Mouse (Mus musculus) hindbrain, embryonic 11.5 days (tissue): ENCODE measurements at regions not wholly inside any gene's neighbourhood (a gene's known extent, or its start where the extent isn't known, plus 50 kb on each side); places are given as distances from the start of the nearest gene placed in this dataset.
A peak's percentile ranks its signal among the peaks of the same experiment; 100 is the strongest.

ENCODE experiments used
- ATAC-seq: fragments of 200-750 bp; cut with Nextera tagmentation; 2 replicates; pipeline ENCODE4 v1.8.0; 2017; ENCODE audit warnings: mild to moderate bottlenecking, moderate TSS enrichment, moderate library complexity; ENCODE audit not compliant: low FRiP score
- DNase-seq: peaks from one replicate; pipeline ENCODE4 v3.0.0-alpha.2; 2015; ENCODE audit warnings: low spot score
- H3K27ac ChIP-seq: fragments of 300-500 bp; sonication (generic); 2 replicates; pipeline ENCODE4 v1.5.1; 2014; ENCODE audit warnings: mild to moderate bottlenecking, low read depth, low read length
- H3K27me3 ChIP-seq: fragments of 300-500 bp; sonication (generic); 2 replicates; pipeline ENCODE4 v1.6.1; 2014; ENCODE audit warnings: mild to moderate bottlenecking, low read length, moderate library complexity, mixed read lengths; ENCODE audit not compliant: control insufficient read depth, insufficient read depth
- H3K36me3 ChIP-seq: fragments of 300-500 bp; sonication (generic); 2 replicates; pipeline ENCODE4 v1.6.1; 2014; ENCODE audit warnings: mild to moderate bottlenecking, low read length, moderate library complexity, mixed read lengths; ENCODE audit not compliant: control insufficient read depth, insufficient read depth
- H3K4me1 ChIP-seq: fragments of 300-500 bp; sonication (generic); replicated peaks from 2 replicates; pipeline ENCODE4 v1.6.1; 2014; ENCODE audit warnings: low read length, mixed read lengths; ENCODE audit not compliant: control insufficient read depth, insufficient read depth
- H3K4me2 ChIP-seq: fragments of 300-500 bp; sonication (generic); replicated peaks from 2 replicates; pipeline ENCODE4 v1.6.1; 2014; ENCODE audit warnings: mild to moderate bottlenecking, low read depth, low read length
- H3K4me3 ChIP-seq: fragments of 300-500 bp; sonication (generic); 2 replicates; pipeline ENCODE4 v1.5.1; 2014; ENCODE audit warnings: low read depth, low read length
- H3K9ac ChIP-seq: fragments of 300-500 bp; sonication (generic); 2 replicates; pipeline ENCODE4 v1.6.1; 2014; ENCODE audit warnings: low read depth, low read length
- H3K9me3 ChIP-seq: fragments of 300-500 bp; sonication (generic); 2 replicates; pipeline ENCODE4 v1.6.1; 2016; ENCODE audit warnings: low read length; ENCODE audit not compliant: control insufficient read depth
- WGBS: fragments of 180-500 bp; shearing (Covaris S2); extraction: QIAGEN DNeasy Blood & Tissue Kit; methylation state at CpG from one replicate; pipeline ENCODE4 v1.1.7; 2014; 5-methylcytosine and 5-hydroxymethylcytosine counted together

GRCm38 (mm10) chr9:100022035-100022434 is 146.1 kb upstream of the Sox14 start:
- H3K4me1 ChIP-seq, result no peaks in the 10 kb centered on the region
- ATAC-seq, result no peak
- H3K27ac ChIP-seq, result no peak overlapping the region
- no peaks in the 10 kb centered on the region for H3K9me3 ChIP-seq
- H3K36me3 ChIP-seq, result no peaks in the 10 kb centered on the region
- no peak overlapping the region for H3K9ac ChIP-seq
- DNase-seq, result no peak
- H3K4me2 ChIP-seq, result no peak overlapping the region
- H3K4me3 ChIP-seq, result no peak overlapping the region
- 76% methylated on average over 3 of the region's 3 CpGs for WGBS
- H3K27me3 ChIP-seq, result no peaks in the 10 kb centered on the region

- Histone ChIP-seq H3K9me3 (no peaks in the 10 kb centered on the region), H3K27me3 (no peaks in the 10 kb centered on the region), H3K9ac (no peak overlapping the region), H3K4me1 (no peaks in the 10 kb centered on the region), H3K4me2 (peak overlapping the region; percentile 58; the same call in 1 of the 2 replicates), H3K36me3 (no peaks in the 10 kb centered on the region), H3K4me3 (no peak overlapping the region), H3K27ac (no peak overlapping the region)
- DNase-seq, result peak; percentile 39
- 43% methylated on average over 8 of the region's 8 CpGs for WGBS
- 0 out of 2 replicates have a peak, but pooled peaks have one; percentile 27 for ATAC-seq
Observed at GRCm38 (mm10) chr9:99995204-99995603, 119.2 kb upstream of the Sox14 start.

DNA sequence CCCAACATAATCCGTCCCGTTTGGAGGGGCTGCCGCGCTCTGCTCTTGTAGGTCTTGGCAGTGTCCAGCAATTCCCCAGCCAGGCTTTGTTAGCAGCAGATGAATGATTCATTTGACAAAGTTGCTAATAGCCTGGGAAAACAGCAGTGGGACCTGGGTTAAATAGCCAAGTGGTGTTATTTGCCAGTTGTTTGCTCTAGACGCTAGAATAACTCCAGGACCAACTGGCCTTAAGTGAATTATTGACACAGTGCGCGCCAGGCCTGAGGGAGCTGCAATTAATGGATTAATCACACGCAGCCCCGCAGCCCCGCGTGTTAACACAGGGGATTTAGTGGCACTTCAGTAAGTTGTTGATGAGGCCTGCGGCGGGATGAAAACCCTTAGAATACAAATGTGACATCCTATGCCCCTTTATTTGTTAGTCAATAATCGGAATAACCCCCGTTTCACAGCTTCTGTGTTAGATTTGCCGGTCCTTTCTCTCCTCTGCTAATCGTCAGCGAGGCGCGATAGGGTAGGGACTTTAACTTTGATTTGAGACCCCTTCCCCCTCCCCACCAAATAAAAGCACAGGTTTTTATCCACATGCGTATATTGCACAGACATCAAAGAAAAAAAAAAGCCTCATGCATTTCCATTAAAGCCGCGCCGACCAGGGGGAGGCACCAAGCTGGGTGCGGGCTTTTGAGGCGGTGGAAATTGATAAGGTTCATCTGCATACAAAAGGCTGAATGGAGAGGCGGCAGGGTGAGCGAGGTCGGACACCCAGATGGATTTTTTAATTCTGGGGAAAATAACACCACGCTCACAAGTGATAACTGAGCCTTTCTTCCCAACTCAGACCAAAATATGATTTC is 118.5 kb upstream of the Sox14 start:
- DNase-seq, result peak; percentile 64
- H3K4me3 ChIP-seq, result peak overlapping the region; percentile 24
- no peak overlapping the region; the same call in 1 of the 2 replicates for H3K27ac ChIP-seq
- peak overlapping the region; percentile 58 for H3K4me2 ChIP-seq
- no peaks in the 10 kb centered on the region for H3K27me3 ChIP-seq
- WGBS, result under 1% methylated on average over 30 of the region's 30 CpGs
- no peaks in the 10 kb centered on the region for H3K4me1 ChIP-seq
- no peaks in the 10 kb centered on the region for H3K36me3 ChIP-seq
- H3K9me3 ChIP-seq, result no peaks in the 10 kb centered on the region
- ATAC-seq, result peak; percentile 66
- peak overlapping the region; percentile 37; the same call in 1 of the 2 replicates for H3K9ac ChIP-seq

- Histone ChIP-seq H3K9me3 (no peaks in the 10 kb centered on the region), H3K4me3 (no peak overlapping the region), H3K27me3 (no peaks in the 10 kb centered on the region), H3K9ac (no peak overlapping the region), H3K36me3 (no peaks in the 10 kb centered on the region), H3K4me1 (no peaks in the 10 kb centered on the region), H3K27ac (no peak overlapping the region), H3K4me2 (no peak overlapping the region)
- ATAC-seq (no peak), DNase-seq (no peak)
- WGBS, result 5% methylated on average over 1 of the region's 1 CpGs
Observed at GRCm38 (mm10) chr9:99987376-99987775, 111.4 kb upstream of the Sox14 start.

DNA sequence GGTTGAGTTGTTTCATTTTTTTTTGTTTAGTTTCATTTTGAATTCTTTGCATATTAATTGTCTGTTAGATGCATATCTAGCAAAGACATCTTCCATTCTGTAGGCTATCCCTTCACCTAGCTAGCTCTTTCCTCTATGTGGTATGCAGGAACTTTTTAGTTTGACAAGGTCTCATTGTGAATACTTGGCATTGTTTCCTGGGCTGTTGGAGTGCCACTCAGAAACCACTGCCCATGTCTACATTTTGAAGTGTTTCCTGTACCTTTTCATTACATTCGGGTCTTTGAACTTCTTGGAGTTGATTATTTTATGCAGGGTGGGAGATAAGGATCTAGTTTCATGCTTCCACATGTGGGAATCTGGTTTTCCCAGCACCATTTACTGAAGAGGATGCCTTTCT is 104.8 kb upstream of the Sox14 start:
- Histone ChIP-seq H3K27ac (no peak overlapping the region), H3K27me3 (no peaks in the 10 kb centered on the region), H3K36me3 (no peaks in the 10 kb centered on the region), H3K4me1 (no peaks in the 10 kb centered on the region), H3K9ac (no peak overlapping the region), H3K4me2 (no peak overlapping the region), H3K9me3 (no peaks in the 10 kb centered on the region), H3K4me3 (no peak overlapping the region)
- WGBS, result 81% methylated on average over 1 of the region's 1 CpGs
- DNase-seq (no peak), ATAC-seq (no peak)

DNA sequence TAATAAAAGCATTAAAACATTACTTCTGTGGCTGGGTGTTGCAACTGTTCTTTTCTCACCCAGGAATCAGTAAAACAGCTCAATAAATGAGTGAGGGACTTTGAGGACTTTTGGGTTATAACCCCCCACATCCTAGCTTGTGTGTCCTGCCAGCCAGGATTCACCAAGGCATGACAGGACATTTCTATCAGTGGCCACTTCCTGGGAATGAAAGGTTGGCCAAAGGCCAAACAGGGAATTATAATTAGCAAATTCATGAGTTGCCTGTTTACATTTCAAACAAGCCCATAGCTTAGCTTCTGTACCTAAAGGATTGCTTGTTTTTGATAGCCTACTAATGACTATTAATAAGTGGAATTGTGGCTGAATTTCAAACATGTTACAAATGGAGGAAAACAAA is 85.6 kb upstream of the Sox14 start:
- no peaks in the 10 kb centered on the region for H3K27me3 ChIP-seq
- no peaks in the 10 kb centered on the region for H3K36me3 ChIP-seq
- no peak overlapping the region for H3K9ac ChIP-seq
- no peaks in the 10 kb centered on the region for H3K4me1 ChIP-seq
- H3K9me3 ChIP-seq, result no peaks in the 10 kb centered on the region
- H3K27ac ChIP-seq, result no peak overlapping the region
- H3K4me3 ChIP-seq, result no peak overlapping the region
- DNase-seq (no peak), ATAC-seq (no peak)
- no peak overlapping the region for H3K4me2 ChIP-seq

GRCm38 (mm10) chr9:99954720-99955119 is 78.8 kb upstream of the Sox14 start:
- ATAC-seq, result peak; percentile 76
- no peak overlapping the region for H3K4me3 ChIP-seq
- peak; percentile 36 for DNase-seq
- WGBS, result 43% methylated on average over 10 of the region's 10 CpGs
- no peak overlapping the region; the same call in 1 of the 2 replicates for H3K4me2 ChIP-seq
- H3K36me3 ChIP-seq, result no peaks in the 10 kb centered on the region
- no peaks in the 10 kb centered on the region for H3K4me1 ChIP-seq
- H3K27ac ChIP-seq, result no peak overlapping the region
- H3K27me3 ChIP-seq, result no peaks in the 10 kb centered on the region
- no peaks in the 10 kb centered on the region for H3K9me3 ChIP-seq
- no peak overlapping the region for H3K9ac ChIP-seq

- H3K27me3 ChIP-seq, result no peaks in the 10 kb centered on the region
- H3K9me3 ChIP-seq, result no peaks in the 10 kb centered on the region
- no peak overlapping the region for H3K27ac ChIP-seq
- WGBS, result 53% methylated on average over 6 of the region's 6 CpGs
- H3K4me2 ChIP-seq, result no peak overlapping the region
- no peak overlapping the region for H3K9ac ChIP-seq
- no peak for ATAC-seq
- peak; percentile 11 for DNase-seq
- H3K4me3 ChIP-seq, result no peak overlapping the region
- H3K4me1 ChIP-seq, result no peaks in the 10 kb centered on the region
- no peaks in the 10 kb centered on the region for H3K36me3 ChIP-seq
Observed at GRCm38 (mm10) chr9:99954038-99954618, 78.2 kb upstream of the Sox14 start.
